Mouse (Mus musculus) heart, adult 2 months (tissue): ENCODE measurements around the gene Bicd2. TPM values are rescaled to one million over a fixed set of nuclear protein-coding genes. Genes with fewer than 3 reads are reported as not detected.
A peak's percentile ranks its signal among the peaks of the same experiment; 100 is the strongest.

Experiments
- DNase-seq, 2 experiments: peaks; one replicate each; pipeline ENCODE4 v3.0.0; 2021
- H3K27ac ChIP-seq: fragments of 200-600 bp; 2 replicates; pipeline ENCODE4 v1.8.1; 2022
- H3K27me3 ChIP-seq: fragments of 200-500 bp; 2 replicates; pipeline ENCODE4 v1.6.1; 2012; ENCODE audit warnings: mild to moderate bottlenecking, low read length, inconsistent platforms, mixed read lengths; ENCODE audit not compliant: control insufficient read depth, insufficient read depth
- H3K36me3 ChIP-seq: fragments of 200-500 bp; 2 replicates; pipeline ENCODE4 v1.6.1; 2012; ENCODE audit warnings: low read length, inconsistent platforms; ENCODE audit not compliant: control insufficient read depth, insufficient read depth
- H3K4me1 ChIP-seq: fragments of 200-500 bp; 2 replicates; pipeline ENCODE4 v1.6.1; 2011; ENCODE audit warnings: low read length; ENCODE audit not compliant: control insufficient read depth, insufficient read depth
- H3K4me3 ChIP-seq: fragments of 200-600 bp; 2 replicates; pipeline ENCODE4 v1.8.1; 2022
- H3K79me2 ChIP-seq: fragments of 200-500 bp; replicated peaks from 2 replicates; pipeline ENCODE4 v1.6.1; 2012; ENCODE audit warnings: mild to moderate bottlenecking, inconsistent platforms, low read length, moderate library complexity, mixed read lengths; ENCODE audit not compliant: control insufficient read depth, insufficient read depth
- H3K9ac ChIP-seq: fragments of 200-500 bp; 2 replicates; pipeline ENCODE4 v1.6.1; 2012; ENCODE audit warnings: low read depth, mild to moderate bottlenecking, control low read depth, inconsistent platforms, low read length, mixed read lengths
- CTCF ChIP-seq: fragments of 200-600 bp; IDR thresholded peaks from 2 replicates; pipeline ENCODE4 v1.8.1; 2022; ENCODE audit warnings: antibody characterized with exemption, mild to moderate bottlenecking, moderate library complexity
- EP300 ChIP-seq: fragments of 200-500 bp; IDR thresholded peaks from 2 replicates; pipeline ENCODE4 v1.6.1; 2011; ENCODE audit warnings: low read depth, low read length, control low read depth; ENCODE audit not compliant: insufficient read depth
- POLR2A ChIP-seq: fragments of 200-500 bp; IDR thresholded peaks from 2 replicates; pipeline ENCODE4 v1.6.1; 2011; ENCODE audit warnings: mild to moderate bottlenecking, low read depth, low read length, control low read depth; ENCODE audit not compliant: insufficient read depth
- WGBS: fragments of 180-500 bp; shearing (Covaris S2); methylation state at CpG from one replicate; pipeline ENCODE4 v1.1.7; 2018; 5-methylcytosine and 5-hydroxymethylcytosine counted together
- intact Hi-C: fragments of 180-260 bp; cut with DNase I; formaldehyde crosslinking; loops from one replicate; pipeline ENCODE4 v1.15.1; 2025
- polyA plus RNA-seq: library from polyadenylated mRNA; depleted of rRNA; stranded (reverse); fragments of >200 nt; gene quantifications from 2 replicates; pipeline ENCODE4 v1.2.3, GENCODE M21; 2012
- total RNA-seq, 2 experiments: library from RNA; stranded (reverse); gene quantifications; 2 replicates each; pipeline ENCODE4 v1.2.3; 2021

The Bicd2 gene
- total and polyA plus RNA-seq, 3 experiments, result 44.5 to 77.6 (median 72.4) TPM

GRCm38 (mm10) chr13:49344567-49344966, 3.2 kb downstream of the Bicd2 start:
- Histone ChIP-seq H3K4me1 (peaks cover 44% of the 10 kb centered on the region), H3K9ac (peak overlapping the region; percentile 4), H3K27ac (peak overlapping the region; percentile 92), H3K27me3 (no peaks in the 10 kb centered on the region), H3K36me3 (peaks cover 31% of the 10 kb centered on the region), H3K79me2 (peaks cover 12% of the 10 kb centered on the region), H3K4me3 (no peak overlapping the region)
- TF ChIP-seq EP300, result no peak
- no peak for TF ChIP-seq CTCF
- TF ChIP-seq POLR2A, result no peak
- WGBS, result 27% methylated on average over 8 of the region's 8 CpGs
- peak in 1 of 2 experiments; percentile 41 for DNase-seq
- intact Hi-C loops, result no loop called here

- no peak overlapping the region for H3K4me3 ChIP-seq
- WGBS, result 27% methylated on average over 2 of the region's 2 CpGs
- intact Hi-C loops, result no loop called here
Observed at GRCm38 (mm10) chr13:49345476-49345875, 4.1 kb downstream of the Bicd2 start.

GRCm38 (mm10) chr13:49348522-49348921, 7.1 kb downstream of the Bicd2 start:
- no peak for TF ChIP-seq POLR2A
- TF ChIP-seq CTCF, result no peak
- TF ChIP-seq EP300, result no peak
- peaks cover 8% of the 10 kb centered on the region for H3K79me2 ChIP-seq
- H3K4me3 ChIP-seq, result no peak overlapping the region
- peaks cover 61% of the 10 kb centered on the region for H3K4me1 ChIP-seq
- intact Hi-C loops, result no loop called here
- peak overlapping the region; percentile 14; the same call in 1 of the 2 replicates for H3K9ac ChIP-seq
- WGBS, result 20% methylated on average over 2 of the region's 2 CpGs
- no peak for DNase-seq
- peaks cover 40% of the 10 kb centered on the region for H3K36me3 ChIP-seq
- no peak overlapping the region; the same call in 1 of the 2 replicates for H3K27ac ChIP-seq
- H3K27me3 ChIP-seq, result no peaks in the 10 kb centered on the region

More at GRCm38 (mm10) chr13:49345476-49345875, 4.1 kb downstream of the Bicd2 start:
- H3K27ac ChIP-seq, result peak overlapping the region; percentile 92
- peaks cover 47% of the 10 kb centered on the region for H3K4me1 ChIP-seq
- no peak overlapping the region for H3K9ac ChIP-seq
- no peaks in the 10 kb centered on the region for H3K27me3 ChIP-seq
- peak; percentile 77 to 86 for DNase-seq
- peak; percentile 89 for TF ChIP-seq EP300
- TF ChIP-seq CTCF, result no peak
- peaks cover 38% of the 10 kb centered on the region for H3K36me3 ChIP-seq
- H3K79me2 ChIP-seq, result peaks cover 14% of the 10 kb centered on the region

DNA sequence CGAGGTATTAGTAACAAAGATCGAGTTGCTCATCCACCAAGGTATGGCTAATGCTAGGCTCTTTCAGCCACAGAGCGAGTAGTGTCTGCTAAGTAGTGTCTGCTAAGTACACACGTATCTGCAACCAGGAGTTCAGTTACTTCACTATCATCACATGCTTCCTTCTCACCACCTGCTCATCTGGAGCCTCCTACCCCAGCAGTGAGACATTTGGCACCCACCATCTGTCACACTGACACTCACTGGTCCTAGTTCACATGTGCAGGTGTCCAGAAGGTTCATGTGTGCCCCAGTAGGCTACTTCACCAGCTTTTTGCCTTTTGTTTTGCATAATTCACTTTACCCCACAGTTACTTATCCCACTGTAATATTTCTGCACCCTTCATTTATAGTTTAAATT, 8.0 kb downstream of the Bicd2 start:
- Histone ChIP-seq H3K4me1 (peaks cover 61% of the 10 kb centered on the region), H3K36me3 (peaks cover 34% of the 10 kb centered on the region), H3K9ac (no peak overlapping the region), H3K27me3 (no peaks in the 10 kb centered on the region), H3K4me3 (no peak overlapping the region), H3K27ac (no peak overlapping the region), H3K79me2 (peaks cover 7% of the 10 kb centered on the region)
- no peak for TF ChIP-seq CTCF
- TF ChIP-seq EP300, result no peak
- TF ChIP-seq POLR2A, result no peak
- no peak for DNase-seq
- intact Hi-C loops, result no loop called here
- 65% methylated on average over 4 of the region's 4 CpGs for WGBS

DNA sequence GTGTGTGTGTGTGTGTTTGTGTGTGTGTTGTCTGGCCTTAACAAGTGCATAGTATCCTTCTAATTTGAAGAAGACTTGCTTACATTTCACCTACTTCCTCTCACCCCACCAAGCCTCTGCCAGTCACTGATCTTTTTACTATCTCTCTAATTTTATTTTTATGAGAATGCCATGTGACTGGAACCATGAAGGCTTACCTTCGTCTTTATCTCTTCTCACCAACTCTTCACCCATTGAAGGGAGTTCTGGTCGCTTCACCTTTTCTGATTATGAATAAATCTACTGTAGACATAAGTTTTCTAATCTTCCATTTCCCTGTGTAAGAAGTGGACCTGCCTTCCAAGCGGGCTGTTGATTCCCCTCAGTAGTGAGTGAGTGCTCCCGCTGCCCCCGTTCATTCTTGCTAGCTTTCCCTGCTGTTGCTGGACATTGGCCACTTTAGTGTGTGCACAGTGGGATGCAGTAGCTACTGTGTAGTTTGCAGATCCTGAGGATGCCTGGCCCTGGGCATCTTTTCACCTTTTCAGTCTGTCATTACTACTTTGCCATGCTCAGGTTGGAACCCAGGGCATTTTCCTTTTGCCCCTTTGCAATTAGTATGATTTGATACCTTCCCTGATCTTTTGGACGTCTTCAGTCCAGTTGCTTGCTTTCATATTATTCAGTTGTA, 8.6 kb downstream of the Bicd2 start:
- peaks cover 57% of the 10 kb centered on the region for H3K4me1 ChIP-seq

DNA sequence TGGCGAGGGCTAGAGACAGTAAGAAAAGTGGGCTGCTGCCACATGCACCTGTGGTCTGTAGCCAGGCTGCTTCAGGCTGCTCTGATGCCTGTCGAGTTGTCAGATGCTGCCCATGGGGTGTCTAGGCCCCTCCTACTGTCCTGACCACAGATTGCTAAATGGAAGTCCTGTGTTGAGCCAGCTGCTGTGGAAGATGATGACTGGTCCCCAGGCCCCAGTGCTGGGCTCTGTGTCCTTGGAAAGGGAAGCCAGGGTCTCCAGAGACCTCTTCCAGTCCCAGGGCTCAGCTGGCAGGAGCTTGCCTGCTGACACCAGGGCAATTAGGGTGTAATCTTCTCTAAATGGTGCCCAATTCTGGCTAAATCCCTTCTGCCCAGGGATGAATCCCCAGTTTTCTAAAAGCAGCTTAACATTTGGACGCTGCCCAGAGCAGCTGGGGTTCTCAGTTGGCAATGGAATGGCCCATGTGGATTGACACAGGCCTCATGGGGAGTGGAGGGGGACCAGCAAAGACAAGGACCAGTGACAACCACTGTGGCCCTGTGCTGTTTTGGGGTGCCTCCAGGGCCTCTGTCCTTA, 11.3 kb downstream of the Bicd2 start:
- H3K4me1 ChIP-seq, result peaks cover 54% of the 10 kb centered on the region
- H3K27me3 ChIP-seq, result no peaks in the 10 kb centered on the region
- H3K36me3 ChIP-seq, result peaks cover 41% of the 10 kb centered on the region
- 27% methylated on average over 3 of the region's 3 CpGs for WGBS
- H3K4me3 ChIP-seq, result no peak overlapping the region
- H3K9ac ChIP-seq, result no peak overlapping the region
- peaks cover 5% of the 10 kb centered on the region for H3K79me2 ChIP-seq
- DNase-seq, result peak; percentile 70 to 73
- intact Hi-C loops, result loop anchor here (2.0 kb wide), 1 partner anchor 18 kb away; no protein-coding TSS in a partner anchor
- H3K27ac ChIP-seq, result peak overlapping the region; percentile 94
- no peak for TF ChIP-seq POLR2A
- no peak for TF ChIP-seq CTCF
- no peak for TF ChIP-seq EP300

More for the DNA sequence above, 8.6 kb downstream of the Bicd2 start:
- Histone ChIP-seq H3K27me3 (no peaks in the 10 kb centered on the region), H3K27ac (peak overlapping the region; percentile 15), H3K36me3 (peaks cover 35% of the 10 kb centered on the region), H3K4me3 (no peak overlapping the region), H3K9ac (no peak overlapping the region), H3K79me2 (peaks cover 7% of the 10 kb centered on the region)
- TF ChIP-seq POLR2A (no peak), CTCF (no peak), EP300 (no peak)
- peak in 1 of 2 experiments; percentile 20 for DNase-seq
- WGBS, result 62% methylated on average over 6 of the region's 6 CpGs
- intact Hi-C loops, result no loop called here
